Mouse (Mus musculus) myocyte (in vitro differentiated cells): ENCODE data around the gene Ptger2.

ENCODE experiments used
- CEBPB ChIP-seq: IDR thresholded peaks from 2 replicates; pipeline ENCODE4 v1.6.1; 2011; ENCODE audit warnings: mild to moderate bottlenecking, moderate library complexity; ENCODE audit not compliant: poor library complexity, insufficient read depth, severe bottlenecking
- E2F4 ChIP-seq: IDR thresholded peaks from one replicate; pipeline ENCODE4 v1.6.1; 2011; ENCODE audit warnings: mild to moderate bottlenecking, control low read depth, moderate library complexity; ENCODE audit not compliant: insufficient read depth
- MAX ChIP-seq: IDR thresholded peaks from one replicate; pipeline ENCODE4 v1.6.1; 2011; ENCODE audit warnings: low read depth, mild to moderate bottlenecking, control low read depth
- MYOD1 ChIP-seq, 3 experiments: IDR thresholded peaks; one replicate each; pipeline ENCODE4 v1.6.1; 2011; ENCODE audit warnings: control low read depth in 2 of 3, low read depth in 2 of 3, mild to moderate bottlenecking in 2 of 3, moderate library complexity in 1 of 3; ENCODE audit not compliant: insufficient read length in 2 of 3, control insufficient read depth in 1 of 3
- MYOG ChIP-seq, 3 experiments: IDR thresholded peaks; one replicate each; pipeline ENCODE4 v1.6.1; 2011; ENCODE audit warnings: control low read depth in 2 of 3, low read depth in 2 of 3, mild to moderate bottlenecking in 2 of 3; ENCODE audit not compliant: insufficient read length in 2 of 3, control insufficient read depth in 1 of 3, insufficient read depth in 1 of 3
- POLR2A ChIP-seq: IDR thresholded peaks from one replicate; pipeline ENCODE4 v1.6.1; 2011; ENCODE audit warnings: low read depth, mild to moderate bottlenecking, control low read depth, moderate library complexity; ENCODE audit not compliant: insufficient read length
- POLR2AphosphoS2 ChIP-seq: IDR thresholded peaks from one replicate; pipeline ENCODE4 v1.6.1; 2011; ENCODE audit warnings: low read depth, control low read depth; ENCODE audit not compliant: insufficient read length
- REST ChIP-seq: IDR thresholded peaks from one replicate; pipeline ENCODE4 v1.6.1; 2011; ENCODE audit warnings: mild to moderate bottlenecking, control low read depth, moderate library complexity; ENCODE audit not compliant: insufficient read depth, insufficient read length
- SRF ChIP-seq: IDR thresholded peaks from one replicate; pipeline ENCODE4 v1.6.1; 2011; ENCODE audit warnings: low read depth; ENCODE audit not compliant: control insufficient read depth, insufficient read length
- TCF12 ChIP-seq: IDR thresholded peaks from one replicate; pipeline ENCODE4 v1.6.1; 2011; ENCODE audit warnings: mild to moderate bottlenecking, control low read depth; ENCODE audit not compliant: poor library complexity, insufficient read depth, severe bottlenecking
- TCF3 ChIP-seq: IDR thresholded peaks from one replicate; pipeline ENCODE4 v1.6.1; 2011; ENCODE audit warnings: low read depth, control low read depth; ENCODE audit not compliant: insufficient read length
- USF1 ChIP-seq: IDR thresholded peaks from one replicate; pipeline ENCODE4 v1.6.1; 2011; ENCODE audit warnings: low read depth, mild to moderate bottlenecking, control low read depth, moderate library complexity

DNA sequence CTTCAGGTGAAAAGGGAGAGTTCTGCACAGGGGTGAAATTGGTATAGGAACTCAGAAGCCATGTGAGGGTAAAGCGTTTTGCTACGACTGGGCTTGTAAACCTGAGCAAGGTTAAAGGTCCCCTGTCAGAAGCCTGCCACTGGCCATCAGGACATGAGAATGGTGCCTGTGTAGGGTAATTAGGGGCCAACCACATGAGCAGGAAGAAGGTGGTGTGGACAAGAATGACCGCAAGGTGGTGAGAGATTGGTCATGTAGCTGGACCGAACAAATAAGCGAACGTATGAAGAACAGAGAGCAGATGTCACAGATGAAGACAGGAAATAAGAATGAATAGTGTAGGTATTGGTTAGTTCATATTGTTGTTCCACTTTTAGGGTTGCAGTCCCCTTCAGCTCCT lies 23.7 kb downstream of the Ptger2 start:
- no peak for TF ChIP-seq POLR2A
- TF ChIP-seq E2F4: no peak
- TF ChIP-seq TCF12: no peak
- no peak for TF ChIP-seq CEBPB
- TF ChIP-seq MAX: no peak
- no peak for TF ChIP-seq USF1
- TF ChIP-seq SRF: no peak
- no peak for TF ChIP-seq POLR2AphosphoS2
- no peak for TF ChIP-seq REST
- TF ChIP-seq MYOG (IDR thresholded peaks at IDR 0.05; ENCODE audit: control insufficient read depth in 1 of 3, insufficient read depth in 1 of 3, insufficient read length in 2 of 3, low read depth in 2 of 3): no peak
- TF ChIP-seq MYOD1 (IDR thresholded peaks at IDR 0.05; ENCODE audit: control insufficient read depth in 1 of 3, insufficient read length in 2 of 3, low read depth in 2 of 3): no peak
- no peak for TF ChIP-seq TCF3
